Mouse (Mus musculus) spleen, postnatal 36 days (tissue): ENCODE measurements around the gene Sirt2.

ENCODE experiments used
- DNase-seq, 2 experiments: peaks; one replicate each; pipeline ENCODE4 v3.0.0; 2022; ENCODE audit warnings: low spot score in 2 of 2, mixed read lengths in 1 of 2

Sirt2 gene

DNA sequence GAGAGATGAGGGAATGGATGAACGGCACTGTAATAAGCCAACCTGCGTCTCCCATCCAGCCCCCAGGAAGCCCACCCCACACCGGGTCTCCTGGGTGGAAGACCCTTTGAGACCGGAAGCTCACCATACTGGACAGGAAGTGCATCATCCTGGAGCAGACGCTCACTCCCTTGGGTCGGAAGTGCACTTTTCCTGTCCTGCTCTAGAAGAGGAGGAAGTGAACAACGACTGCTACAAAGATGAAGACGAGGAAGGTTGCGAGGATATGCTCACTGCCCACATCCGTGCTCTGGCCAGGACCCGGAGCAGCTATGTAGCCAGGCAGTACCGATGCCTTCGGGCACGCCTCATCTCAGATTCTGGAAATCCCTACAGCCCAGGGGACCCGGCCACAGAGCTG, 29.3 kb downstream of the Sirt2 start:
- DNase-seq, result peak; percentile 41 to 49

DNA sequence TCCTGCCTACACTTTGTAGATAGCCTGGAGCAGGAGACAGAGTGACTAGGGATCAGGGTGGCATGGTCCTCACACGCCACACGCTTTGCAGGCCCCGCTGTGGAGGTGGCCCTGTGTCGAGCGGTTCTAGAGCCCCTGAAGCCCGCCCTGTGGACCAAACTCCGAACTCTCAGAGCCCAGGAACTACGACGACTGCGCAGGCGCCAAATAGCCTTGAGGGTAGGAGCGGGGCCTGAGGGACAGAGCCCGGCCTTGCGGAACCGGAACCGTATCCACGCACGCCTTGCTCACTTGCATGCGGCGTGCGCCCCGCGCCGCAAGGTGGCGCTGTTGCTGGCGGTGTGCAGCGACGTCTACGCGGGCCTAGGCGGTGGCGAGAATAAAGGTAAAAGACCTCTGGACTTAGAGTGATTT, 30.0 kb downstream of the Sirt2 start:
- peak; percentile 79 to 85 for DNase-seq

DNA sequence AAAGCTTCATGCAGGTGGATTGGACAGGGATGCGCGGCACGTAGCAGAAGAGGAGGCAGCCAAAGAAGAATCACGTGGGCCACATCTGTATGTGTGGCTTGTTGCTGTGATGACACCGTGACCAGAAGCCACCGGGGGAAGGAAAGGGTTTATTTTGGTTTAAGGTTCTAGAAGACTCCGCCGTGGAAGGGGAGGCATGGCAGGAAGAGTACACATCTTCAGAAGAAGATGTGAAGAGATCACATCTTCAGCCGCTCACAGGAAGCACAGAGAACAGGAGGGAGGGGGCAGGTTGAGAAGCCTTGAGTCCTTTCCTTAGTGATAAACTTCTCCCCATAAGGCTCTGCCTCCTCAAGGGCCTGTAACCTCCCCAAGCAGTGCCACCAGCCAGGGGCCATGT, 33.5 kb downstream of the Sirt2 start:
- DNase-seq, result no peak

DNA sequence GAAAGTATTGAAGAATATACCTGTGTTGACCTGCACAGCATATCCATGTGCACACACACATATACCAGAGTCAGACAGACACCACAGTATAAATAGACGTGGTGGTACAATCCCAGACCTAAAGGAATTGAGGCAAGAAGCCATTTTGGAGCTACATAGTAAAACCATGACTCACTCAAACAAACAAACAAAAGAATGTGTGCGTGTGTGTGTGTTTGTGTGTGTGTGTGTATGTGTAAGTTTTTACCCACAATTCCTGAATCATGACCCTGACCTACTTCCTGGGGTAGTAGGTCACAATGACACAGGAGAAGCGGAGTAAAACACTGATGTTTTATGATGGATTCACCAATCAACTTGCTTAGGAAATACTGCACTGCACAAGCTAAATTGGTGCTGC, 34.9 kb downstream of the Sirt2 start:
- no peak for DNase-seq

DNA sequence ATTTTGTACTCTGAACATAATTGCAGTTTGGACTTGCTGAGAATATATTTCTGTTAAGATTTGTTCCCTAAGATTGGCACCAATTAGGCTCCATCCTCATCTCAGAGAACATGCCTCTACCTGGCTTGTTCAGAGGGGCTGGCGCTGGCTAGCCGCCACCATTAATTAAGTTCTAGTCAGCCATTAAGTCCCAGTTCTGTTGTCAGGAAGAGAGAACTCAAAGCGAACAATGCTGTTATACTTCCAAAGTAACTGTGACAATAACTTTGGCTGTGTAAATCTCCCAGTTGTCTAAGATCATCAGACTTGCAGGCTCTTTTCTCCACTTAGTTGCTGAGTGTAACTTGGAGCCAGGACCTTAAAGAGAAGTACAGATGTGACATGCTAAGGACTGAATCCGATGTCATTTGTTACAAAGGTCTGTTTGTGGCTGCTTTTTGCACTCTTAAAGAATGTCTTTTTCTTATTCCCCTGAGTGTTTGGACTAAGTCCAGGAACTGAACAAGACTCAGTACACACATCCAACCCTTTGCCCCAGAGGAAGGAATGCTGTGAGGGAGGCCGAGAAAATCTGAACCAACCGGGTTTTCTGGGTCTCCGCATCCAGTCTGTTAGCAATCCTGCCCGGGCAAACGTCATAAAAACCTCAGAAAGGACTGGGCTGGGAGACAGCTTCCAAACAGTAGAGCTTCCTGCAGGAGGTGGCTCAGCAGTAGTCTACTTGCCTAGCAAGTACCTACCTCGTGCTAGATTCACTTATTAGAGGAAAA, 35.6 kb downstream of the Sirt2 start:
- DNase-seq, result no peak

DNA sequence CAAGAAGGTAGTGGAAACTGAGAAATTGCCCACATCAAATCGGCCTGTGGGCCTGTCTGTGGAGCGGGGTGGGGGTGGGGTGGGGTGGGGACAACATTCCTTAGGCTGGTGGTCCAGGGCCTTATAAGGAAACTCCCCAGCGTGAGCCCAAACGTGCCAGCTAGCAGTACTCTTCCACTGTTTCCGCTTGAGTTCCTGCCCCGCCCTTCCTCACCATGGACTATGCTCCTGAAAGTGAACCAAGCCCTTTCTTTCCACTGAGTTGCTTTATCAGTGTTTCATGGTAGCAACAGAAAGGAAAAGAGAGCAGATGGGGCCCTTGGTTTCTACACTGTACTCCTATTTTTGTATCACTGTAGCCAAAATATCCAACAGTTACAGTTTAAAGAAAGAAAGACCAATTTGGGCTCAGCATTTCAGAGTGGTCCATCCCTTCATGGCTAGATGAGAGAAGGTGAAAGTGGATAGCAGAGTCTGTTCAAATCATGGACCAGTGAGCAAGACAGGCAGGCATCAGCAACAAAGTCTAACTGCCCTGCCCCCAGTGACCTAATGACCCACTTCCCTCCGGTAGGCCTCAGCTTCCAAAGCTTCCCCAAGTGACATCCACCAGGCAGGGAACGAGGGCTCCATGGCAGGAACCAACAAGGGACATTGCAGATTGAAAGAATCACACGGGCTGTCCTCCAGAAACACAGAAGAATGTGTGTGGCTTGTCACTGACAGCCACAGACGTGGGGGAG, 36.5 kb downstream of the Sirt2 start:
- DNase-seq, result no peak

DNA sequence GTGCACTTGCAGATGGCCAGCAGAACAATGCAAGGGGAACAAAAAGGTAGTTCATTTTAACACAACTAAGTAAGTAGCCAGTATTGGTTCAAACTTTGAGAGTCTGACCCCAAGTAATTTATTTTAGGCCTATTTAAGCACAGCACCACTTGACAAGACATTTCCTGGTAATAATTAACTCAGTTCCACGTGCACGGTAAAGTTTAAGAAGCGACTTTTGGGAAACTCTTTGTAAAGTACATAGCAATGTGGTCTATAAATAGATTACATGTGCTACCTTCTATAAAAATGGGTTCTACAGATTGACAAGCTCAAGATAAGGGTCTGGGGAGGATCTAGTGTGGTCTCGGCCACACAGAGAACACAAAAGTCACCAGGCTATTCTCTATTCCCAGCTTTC, 37.2 kb downstream of the Sirt2 start:
- DNase-seq, result no peak

DNA sequence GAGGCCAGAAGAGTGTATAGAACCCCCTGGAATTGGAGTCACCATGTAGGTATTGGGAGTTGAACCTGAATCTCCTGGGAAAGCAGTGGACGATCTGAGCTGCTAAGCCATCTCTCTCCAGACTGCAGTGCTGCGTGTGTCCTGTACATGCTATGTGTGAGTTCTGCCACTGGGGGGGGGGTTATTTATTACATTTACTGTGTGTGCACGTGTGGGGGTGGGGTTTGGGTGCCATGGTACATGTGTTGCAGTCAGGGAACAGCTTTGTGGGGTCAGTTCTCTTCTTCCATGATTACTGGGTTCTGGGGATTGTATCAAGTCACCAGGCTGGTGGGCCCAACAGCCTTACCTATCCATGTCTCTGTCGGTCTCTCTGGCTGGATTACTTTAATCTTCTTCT, 40.3 kb downstream of the Sirt2 start:
- no peak for DNase-seq

DNA sequence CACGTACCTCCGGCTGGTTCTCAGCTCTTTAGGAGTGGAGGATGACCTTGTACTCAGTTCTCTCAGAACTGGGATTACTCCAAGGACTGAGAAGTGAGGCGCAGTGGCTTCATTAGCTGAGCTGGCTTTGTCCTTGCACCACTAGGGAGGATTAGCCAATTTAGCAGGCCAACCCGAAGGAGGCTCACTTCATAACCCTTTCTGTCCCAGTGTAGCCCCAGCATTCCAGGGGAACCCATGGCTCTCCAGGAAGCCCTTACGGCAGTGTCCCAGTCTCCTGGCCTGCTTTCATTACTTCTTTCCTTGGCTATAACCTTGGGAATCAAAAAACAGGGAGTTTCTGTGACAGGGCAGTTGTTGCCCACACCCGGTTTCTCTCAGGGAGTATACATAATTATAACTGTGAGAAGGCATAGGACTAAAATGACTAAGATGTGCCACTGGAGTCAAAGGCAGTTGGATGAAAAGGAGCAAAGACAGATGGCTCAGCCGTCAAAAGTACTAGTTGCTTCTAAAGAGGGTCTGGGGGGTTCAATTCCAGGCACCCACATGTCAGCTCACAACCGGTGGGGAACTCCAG, 41.2 kb downstream of the Sirt2 start:
- DNase-seq, result no peak

DNA sequence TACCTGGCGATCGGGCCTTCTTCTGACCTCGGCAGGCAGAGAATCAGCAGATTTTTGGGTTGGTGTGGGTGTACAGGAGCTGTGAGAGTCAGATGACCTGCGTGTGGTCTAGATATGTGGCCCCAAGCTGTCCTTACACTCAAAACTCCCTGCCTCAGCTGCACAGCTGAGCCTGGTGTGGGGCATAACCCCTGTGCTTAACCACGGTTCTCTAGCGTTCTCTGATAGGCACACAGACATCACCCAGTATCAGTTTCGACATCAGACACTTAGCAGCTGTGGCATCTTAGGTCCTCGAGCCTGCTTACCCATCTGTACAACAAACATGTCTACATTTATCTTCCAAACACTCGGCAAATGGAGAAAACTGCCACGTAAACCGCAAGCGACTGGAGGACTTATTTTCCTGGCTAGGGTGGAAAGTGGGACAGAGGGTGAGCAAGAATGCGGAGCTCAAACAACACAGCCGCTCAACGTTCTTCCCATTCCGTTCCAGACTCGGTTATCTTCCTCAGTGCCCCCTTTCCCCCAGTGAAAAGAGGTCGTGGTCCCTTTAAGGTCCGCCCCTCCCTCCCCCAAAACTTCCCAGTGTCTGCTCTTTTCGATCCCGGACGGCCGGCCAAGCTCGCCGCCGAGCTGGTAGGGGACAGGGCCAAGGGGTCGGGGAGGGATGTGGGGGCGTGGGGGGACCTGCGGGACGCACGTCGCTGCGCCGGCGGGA, 41.8 kb downstream of the Sirt2 start, which contains the start of gene Hnrnpl:
TSS of gene Hnrnpl (plus strand) at position 321 of the 721 bp plus-strand sequence.
- peak; percentile 42 to 56 for DNase-seq

DNA sequence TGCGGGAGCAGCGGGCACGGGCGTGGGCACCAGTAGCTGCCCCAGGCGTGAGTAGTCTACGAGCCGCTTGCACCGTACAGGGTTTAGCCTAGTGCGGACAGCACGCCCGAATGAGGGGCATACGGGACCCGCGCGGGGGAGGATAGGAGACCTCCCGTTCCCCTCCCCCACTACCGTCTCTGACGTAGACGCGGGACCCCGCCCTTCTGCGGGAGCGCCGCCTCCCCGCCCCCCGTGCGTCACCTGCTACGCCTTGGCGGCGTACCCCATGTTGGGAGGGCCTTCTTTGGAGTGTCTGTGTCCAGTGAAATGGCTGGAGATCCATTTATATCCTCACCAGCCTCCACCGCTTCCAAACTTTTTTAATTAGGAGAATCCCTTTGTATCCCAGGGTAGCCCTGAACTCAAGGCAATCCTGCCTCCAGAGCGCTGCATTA, 42.4 kb downstream of the Sirt2 start:
- peak; percentile 91 to 93 for DNase-seq

DNA sequence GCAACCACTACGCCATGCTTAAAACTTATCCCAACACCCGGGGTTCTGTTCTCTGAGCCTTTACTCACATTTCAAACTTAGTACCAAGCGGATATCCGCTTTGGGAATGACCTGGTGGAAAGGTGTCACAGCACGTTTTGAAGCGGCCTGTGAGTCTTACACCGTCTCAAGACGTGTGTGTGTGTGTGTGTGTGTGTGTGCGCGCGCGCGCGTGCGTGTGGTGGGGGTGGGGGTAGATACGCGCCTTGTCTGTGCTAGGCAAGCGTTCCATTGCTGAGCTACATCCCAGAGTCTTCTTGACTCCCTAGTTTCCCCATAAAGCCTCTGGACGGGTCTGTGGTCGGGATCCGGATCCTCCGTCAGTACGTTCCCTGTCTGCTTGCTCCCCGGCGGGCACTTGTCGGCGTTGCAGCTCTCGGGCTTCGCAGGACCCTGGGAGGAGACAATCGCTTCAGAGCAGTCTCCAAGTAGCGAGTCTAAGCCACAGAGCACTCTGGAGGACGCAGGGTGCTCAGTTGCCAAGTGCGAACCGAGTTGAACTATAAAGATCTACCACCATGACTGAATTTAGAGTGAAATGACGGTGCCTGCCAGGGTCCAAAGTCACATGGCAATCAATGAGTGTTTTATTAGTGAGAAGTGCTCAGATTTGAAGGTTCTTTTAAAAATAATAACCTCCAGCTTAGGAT, 43.0 kb downstream of the Sirt2 start:
- peak; percentile 59 to 72 for DNase-seq

DNA sequence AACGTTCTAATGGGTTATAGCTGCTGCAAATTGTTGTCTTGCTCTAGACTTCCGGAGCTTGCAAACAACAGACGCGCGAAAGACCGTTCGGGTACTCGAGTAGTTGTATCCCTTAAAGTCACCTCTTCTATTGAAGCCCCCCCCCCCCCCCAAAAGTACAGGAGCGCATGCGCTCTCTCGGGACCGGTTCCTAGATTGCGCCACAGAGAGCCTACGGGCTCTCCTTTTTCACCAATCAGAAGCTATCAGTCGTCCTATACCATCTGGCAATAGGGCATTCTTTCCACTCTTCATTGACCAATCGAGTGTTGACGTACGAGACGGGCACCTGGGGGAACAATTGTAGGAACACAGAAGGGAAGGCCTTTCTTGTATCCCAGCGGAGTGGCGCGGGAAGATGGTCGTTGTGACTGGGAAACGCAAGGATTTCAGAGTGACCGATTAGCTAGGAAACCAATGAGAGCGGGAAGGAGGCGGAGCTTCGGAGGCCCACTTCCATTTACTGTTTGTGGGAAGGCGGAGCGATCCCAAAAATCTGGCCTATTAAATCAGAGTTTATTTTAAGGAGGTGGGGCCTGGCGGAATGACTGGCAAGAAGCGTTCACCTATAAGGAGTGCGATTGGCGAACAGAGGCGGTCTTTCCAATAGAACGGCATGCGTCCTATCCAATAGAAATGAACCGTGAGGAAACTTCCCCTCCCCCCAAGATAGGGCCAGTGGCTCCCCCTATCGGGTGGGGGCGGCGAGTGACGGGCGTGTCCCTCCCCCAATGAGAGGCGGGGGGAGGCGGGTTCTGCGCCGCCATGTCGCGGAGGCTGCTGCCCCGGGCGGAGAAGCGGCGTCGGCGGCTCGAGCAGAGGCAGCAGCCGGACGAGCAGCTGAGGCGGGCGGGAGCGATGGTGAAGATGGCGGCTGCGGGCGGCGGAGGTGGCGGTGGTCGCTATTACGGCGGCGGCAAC, 43.9 kb downstream of the Sirt2 start:
- DNase-seq, result peak; percentile 97 to 99

DNA sequence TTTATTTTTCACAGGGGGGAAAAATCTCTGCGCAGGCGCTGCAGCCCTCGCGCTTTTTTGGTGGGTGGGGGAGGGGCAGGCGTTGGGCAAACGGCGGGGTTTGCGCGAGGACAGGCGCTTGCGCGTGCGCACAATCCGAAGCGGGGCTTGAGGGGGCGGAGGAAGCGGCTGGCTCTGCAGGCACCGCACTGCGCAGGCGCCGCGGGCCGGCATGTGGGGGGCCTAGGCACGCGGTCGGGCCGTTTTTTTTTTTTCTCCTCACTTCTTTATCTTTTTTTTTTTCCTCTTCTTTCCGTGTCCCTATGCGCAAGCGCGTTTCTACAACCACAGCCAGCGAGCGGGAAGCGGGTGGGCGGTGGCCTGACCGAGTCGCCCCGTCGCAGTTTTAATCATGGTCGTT, 44.7 kb downstream of the Sirt2 start:
- peak; percentile 93 to 95 for DNase-seq

DNA sequence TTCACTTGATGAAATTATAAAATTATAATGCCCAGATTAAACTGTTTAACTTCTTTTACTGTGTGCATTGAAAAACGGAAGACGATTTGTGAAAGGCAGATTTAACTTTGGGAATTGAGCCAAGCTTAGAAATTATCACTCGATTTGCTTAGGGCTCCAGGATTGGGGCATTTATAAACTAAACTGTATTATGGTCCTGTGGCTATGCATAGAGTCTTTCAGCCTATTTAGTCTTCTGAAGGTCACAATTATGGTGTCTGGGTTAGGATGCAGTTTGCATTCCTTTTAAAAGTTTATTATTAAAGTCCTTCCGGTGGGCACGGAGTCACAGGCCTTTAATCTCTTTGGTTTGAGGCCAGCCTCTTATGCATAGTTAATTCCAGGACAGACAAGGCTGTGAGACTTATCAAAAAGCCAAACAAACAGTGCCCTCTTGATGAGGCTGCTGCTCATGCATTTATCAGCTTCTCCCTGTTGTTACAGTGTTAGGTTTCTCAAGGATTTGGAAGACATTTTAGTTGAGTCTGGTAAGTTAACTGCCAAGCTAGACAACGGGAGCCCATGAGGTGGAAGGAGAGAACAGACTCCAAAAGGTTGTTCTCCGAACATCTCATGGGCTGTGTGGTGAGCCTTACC, 45.2 kb downstream of the Sirt2 start:
- no peak for DNase-seq

DNA sequence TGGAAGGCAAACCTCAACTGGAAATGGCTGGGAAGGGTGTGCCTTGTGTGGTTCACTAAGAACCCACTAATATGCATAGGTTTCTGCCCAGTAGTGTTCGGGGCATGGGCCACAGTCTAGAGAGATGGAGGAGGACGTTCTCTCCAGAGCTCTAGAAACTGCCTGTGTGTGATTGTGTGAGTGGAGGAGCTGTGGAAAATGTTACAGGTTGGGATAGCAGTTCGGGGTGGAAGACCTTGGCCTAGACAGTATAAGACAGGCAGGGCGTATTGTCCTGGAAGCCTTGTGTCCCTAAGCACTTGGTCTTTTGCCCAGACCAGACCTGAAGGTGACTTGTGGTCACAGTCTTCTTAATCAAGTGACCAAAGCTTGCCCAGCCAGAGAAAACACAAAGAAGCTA, 45.9 kb downstream of the Sirt2 start:
- no peak for DNase-seq

DNA sequence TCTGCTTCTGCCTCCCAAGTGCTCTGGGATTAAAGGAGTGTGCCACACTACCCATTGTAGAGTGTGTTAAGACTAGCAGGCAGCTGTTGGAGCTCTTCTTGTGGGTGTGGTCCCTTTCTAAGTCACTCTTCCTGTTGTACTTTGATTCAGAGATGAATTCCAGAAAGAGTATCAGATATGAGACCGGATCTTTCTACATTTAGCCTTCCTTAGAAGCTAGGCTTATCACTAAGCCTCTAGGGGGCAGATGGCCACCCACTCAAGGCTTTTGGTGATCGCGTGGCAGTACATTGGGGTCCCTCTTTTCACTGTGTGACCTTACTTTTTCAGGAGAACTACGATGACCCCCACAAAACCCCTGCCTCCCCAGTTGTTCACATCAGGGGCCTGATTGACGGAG, 46.4 kb downstream of the Sirt2 start:
- no peak for DNase-seq

DNA sequence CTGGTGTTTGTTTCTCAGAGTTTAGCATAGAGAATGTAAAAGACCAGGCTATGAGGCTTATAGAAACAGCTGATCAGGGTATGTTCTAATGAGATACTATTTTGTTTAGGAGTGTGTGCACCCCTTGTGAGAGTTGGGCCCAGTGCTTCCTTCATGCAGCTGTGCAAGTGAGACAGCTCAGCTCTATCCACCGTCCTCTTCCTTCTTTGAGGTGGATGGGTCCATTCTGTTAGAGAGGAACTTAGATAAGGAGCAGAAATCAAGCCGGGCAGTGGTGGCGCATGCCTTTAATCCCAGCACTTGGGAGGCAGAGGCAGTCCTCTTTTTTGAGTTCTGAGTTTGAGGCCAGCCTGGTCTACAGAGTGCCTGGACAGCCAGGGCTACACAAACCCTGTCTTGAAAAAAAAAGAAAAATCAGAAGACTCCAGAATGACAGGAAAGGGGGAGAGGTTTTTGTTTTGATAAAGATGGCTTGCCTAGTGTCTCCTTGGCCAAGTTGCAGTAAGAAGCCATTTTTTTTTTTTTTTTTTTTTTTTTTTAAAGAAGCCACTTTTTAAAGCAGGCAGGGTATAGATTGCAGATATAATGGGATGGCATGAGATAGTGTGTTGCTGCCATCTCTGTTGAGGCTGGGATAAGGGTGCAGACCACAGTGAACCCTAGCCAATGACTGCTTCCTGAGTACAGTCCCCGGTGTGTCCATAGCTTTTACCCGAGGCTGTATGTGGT, 47.9 kb downstream of the Sirt2 start:
- DNase-seq, result no peak

DNA sequence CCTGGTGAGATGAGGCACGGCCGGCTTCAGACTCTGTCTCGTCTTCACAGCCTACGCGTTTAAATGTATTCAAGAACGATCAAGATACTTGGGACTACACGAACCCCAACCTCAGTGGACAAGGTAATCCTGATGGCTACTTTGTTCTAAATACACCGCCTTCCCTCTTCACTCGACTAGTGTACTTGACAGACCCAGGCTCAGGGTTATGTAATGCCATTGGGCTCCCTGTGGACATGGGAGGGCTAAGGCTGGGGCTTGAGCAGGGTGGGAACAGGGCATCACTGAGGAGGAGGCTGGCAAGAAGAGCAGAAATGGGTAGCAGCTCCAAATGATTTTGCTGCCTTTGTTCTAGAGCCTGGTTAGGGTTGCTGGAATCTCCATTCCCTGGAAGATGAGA, 48.7 kb downstream of the Sirt2 start:
- DNase-seq, result no peak
